Mouse (Mus musculus): Measurements from ENCODE around the gene Krt76.

DNA sequence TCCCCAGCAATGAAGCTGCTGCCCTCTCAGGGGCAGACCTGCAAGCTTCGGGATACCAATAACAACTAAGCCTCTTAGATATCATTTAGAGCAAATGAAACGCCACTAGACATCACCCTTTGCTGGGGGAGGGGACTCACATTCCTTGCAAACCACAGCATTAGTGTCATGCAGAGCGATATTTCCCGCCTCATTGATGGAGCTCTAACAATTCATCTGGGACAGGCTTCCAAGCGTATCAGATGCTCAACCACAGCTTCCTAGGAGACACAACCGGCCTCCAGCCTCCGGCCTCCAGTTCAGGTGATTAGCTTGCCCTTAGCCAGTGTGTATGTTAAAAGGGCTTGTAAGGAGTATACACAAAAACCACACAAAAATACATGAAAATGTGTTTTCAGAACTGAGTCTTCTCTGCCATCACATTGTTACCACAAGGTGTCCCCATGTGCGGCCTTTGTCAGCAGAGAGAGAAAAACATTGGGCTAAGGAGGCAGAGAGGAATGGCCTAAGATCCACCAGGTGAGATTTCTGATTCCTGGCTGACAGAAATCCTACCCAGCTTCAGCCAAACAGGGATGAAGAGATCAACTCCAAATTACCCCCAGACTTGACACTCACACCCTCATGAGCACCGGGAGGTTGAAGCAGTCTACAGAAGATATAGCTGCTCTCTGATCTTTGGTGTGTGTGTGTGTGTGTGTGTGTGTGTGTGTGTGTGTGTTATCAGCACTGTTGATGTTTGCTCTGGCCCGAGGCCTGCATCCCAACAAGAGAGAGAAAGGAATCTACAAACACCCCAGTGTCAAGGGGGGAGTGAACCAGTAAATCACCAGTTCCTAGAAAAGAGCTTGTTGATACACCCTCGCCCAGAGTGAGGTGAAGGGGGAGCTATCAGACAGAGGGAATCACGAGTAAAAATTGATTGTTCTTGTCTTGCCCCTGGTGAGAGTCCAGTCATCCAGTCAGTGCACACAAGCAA lies 9.7 kb upstream of the Krt76 start:
- TF ChIP-seq ETS1 (conservative IDR thresholded peaks at IDR 0.05; ENCODE audit: low read depth, low read length) (no peak), USF1 (IDR thresholded peaks at IDR 0.05; ENCODE audit: low read depth, low read length) (no peak), POLR2A (IDR thresholded peaks at IDR 0.05; ENCODE audit: low read depth, low read length) (no peak), CHD2 (IDR thresholded peaks at IDR 0.05; ENCODE audit: low read length) (no peak), TCF12 (IDR thresholded peaks at IDR 0.05; ENCODE audit: low read depth, low read length) (no peak), NRF1 (IDR thresholded peaks at IDR 0.05; ENCODE audit: low read depth, low read length) (no peak), HCFC1 (IDR thresholded peaks at IDR 0.05; ENCODE audit: low read depth, low read length) (no peak), CTCF (conservative IDR thresholded peaks at IDR 0.05 in 1 of 2, IDR thresholded peaks at IDR 0.05 in 1 of 2; ENCODE audit: low read depth in 2 of 2, low read length in 2 of 2) (peak in 1 of 2 experiments; percentile 50; a peak in 2 of 4 replicates), JUND (conservative IDR thresholded peaks at IDR 0.05; ENCODE audit: low read depth, low read length) (no peak), SMC3 (IDR thresholded peaks at IDR 0.05; ENCODE audit: low read depth, low read length) (peak; percentile 35), ZKSCAN1 (IDR thresholded peaks at IDR 0.05; ENCODE audit: borderline replicate concordance, low read depth, low read length) (no peak), PAX5 (IDR thresholded peaks at IDR 0.05; ENCODE audit: low read length) (no peak)
